Mouse (Mus musculus): ENCODE measurements at regions not wholly inside any gene's neighbourhood (a gene's known extent, or its start where the extent isn't known, plus 50 kb on each side); places are given as distances from the start of the nearest gene placed in this dataset.
A peak's percentile ranks its signal among the peaks of the same experiment; 100 is the strongest.

- no peak for DNase-seq (ENCODE audit: extremely low read depth, low read depth, low spot score)
These were observed 194.7 kb upstream of the Rfx3 start for GRCm38 (mm10) chr19:28205691-28206090.

GRCm38 (mm10) chr19:28203719-28204118 lies 192.8 kb upstream of the Rfx3 start:
- no peak for DNase-seq (ENCODE audit: extremely low read depth, low read depth, low spot score)

DNA sequence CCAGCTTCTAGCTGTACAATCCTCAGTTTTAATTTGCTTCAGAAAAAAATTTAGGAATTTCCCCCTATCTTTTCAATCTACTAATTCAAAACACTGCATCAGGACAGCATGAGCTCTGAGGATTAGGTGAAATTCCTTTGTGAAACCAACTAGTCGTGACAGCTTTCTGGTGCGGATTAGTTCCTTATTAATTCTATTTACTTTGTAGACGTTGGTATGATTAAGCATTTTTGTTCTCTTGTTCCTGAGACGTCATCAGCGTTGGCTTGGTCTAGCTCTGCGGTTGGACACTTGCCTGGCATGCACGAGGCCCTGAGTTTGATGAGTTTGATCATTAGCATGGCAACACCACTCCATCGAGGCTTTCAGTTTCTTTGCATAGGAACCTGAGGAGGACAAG lies 188.4 kb upstream of the Rfx3 start:
- DNase-seq (ENCODE audit: extremely low read depth, low read depth, low spot score): no peak

- no peak for DNase-seq (ENCODE audit: extremely low read depth, low read depth, low spot score)
These were observed 185.9 kb upstream of the Rfx3 start for GRCm38 (mm10) chr19:28196881-28197280.

- DNase-seq (ENCODE audit: extremely low read depth, low read depth, low spot score): no peak
These were observed 181.3 kb upstream of the Rfx3 start for GRCm38 (mm10) chr19:28192248-28192647.

DNA sequence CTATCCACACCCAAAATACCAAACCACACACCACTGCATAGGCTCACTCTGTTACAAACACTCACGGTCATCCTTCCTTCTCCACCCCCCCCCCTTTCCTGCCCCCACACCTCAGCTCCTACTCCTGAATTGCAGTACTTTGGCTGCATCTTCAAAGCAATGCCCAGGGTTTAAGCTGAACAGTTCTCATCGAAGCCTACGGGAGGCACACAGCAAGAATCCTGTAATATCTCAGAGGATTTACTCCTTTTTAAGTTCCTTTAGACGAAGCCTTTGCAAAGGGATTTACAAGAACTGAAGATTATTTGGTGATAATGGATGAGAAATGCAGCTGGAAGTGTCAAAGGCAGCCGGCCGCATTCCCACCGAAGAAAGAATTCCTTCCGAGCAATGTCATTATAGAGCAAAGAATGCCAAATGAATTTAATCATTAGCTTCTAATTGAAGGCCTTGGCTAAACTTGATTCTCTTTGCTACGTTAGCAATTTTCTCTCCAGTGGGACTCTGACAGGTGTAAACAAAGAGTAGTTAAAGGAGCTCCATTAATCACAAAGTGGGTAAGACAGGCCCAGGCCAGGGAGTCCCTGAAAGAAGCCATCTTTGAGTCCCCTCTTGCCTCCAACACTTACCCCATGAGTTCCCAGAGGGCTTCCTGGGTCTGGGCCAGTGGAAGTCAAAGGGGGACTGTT lies 180.6 kb upstream of the Rfx3 start:
- DNase-seq (ENCODE audit: extremely low read depth, low read depth, low spot score): no peak

- DNase-seq (ENCODE audit: extremely low read depth, low read depth, low spot score): no peak
These were observed 179.3 kb upstream of the Rfx3 start for GRCm38 (mm10) chr19:28190250-28190649.

DNA sequence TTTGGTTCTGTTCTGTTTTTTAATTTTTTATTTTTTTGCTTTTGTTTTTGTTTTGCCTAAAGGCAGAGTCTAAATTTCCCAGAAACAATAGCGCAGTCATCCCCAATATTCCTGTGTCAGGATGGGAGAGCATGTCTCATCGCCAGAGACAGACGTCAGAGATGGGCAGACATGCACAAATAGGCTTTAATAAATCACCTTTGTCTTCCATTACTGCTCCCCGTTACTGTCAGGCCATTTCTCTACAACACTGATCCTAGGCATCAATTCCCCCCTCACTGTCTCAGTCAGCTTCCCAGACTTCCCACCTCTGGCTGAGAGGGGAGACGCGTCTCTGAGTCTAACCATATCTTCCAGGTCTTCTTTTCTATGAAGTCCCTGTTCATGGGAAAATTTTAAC lies 177.4 kb upstream of the Rfx3 start:
- no peak for DNase-seq (ENCODE audit: extremely low read depth, low read depth, low spot score)

- no peak for DNase-seq (ENCODE audit: extremely low read depth, low read depth, low spot score)
These were observed 171.6 kb upstream of the Rfx3 start for GRCm38 (mm10) chr19:28182411-28183182.

GRCm38 (mm10) chr19:28181171-28181570 lies 170.2 kb upstream of the Rfx3 start:
- no peak for DNase-seq (ENCODE audit: extremely low read depth, low read depth, low spot score)

DNA sequence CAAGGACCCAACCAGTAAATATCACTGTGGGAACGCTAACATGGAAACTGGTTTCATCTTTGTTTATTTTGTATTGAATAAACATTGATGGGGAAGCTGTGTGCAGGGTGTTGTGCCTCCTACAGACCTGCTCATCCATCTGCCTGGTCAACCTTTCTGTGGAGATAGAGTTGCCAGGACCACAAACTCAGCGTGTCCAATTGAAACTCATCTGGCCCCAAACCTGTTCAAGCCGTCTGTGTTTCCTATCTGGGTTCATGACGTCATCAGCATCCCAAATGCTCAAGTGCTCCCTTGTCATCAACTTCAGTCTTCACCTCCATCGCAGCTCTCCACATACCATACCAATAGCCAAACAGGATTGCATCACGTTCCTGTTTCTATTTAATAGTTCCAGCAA lies 167.1 kb upstream of the Rfx3 start:
- no peak for DNase-seq (ENCODE audit: extremely low read depth, low read depth, low spot score)

DNA sequence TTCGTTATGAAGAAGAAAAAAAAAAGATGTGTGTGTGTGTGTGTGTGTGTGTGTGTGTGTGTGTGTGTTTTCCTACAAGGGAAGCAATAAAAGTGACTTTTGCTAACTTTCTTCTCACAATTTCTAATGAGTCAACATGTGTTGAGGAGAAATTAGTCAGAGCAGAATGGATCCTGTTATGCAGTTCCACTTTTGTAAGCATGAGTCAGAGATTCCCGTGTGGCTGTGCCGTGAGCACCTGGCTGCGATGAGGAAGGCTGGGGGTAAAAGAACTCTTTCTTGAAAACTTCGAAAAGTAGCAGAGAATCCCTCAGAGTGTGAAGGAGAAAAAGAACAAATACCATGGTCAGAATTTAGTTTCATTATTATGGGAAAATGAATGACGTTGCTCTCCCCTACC lies 165.9 kb upstream of the Rfx3 start:
- no peak for DNase-seq (ENCODE audit: extremely low read depth, low read depth, low spot score)

- DNase-seq (ENCODE audit: extremely low read depth, low read depth, low spot score): no peak
These were observed 161.0 kb upstream of the Rfx3 start for GRCm38 (mm10) chr19:28171836-28172534.

- peak; percentile 96 for DNase-seq (ENCODE audit: extremely low read depth, low read depth, low spot score)
These were observed 156.6 kb upstream of the Rfx3 start for GRCm38 (mm10) chr19:28167451-28168165.

- no peak for DNase-seq (ENCODE audit: extremely low read depth, low read depth, low spot score)
These were observed 155.7 kb upstream of the Rfx3 start for GRCm38 (mm10) chr19:28166626-28167025.

DNA sequence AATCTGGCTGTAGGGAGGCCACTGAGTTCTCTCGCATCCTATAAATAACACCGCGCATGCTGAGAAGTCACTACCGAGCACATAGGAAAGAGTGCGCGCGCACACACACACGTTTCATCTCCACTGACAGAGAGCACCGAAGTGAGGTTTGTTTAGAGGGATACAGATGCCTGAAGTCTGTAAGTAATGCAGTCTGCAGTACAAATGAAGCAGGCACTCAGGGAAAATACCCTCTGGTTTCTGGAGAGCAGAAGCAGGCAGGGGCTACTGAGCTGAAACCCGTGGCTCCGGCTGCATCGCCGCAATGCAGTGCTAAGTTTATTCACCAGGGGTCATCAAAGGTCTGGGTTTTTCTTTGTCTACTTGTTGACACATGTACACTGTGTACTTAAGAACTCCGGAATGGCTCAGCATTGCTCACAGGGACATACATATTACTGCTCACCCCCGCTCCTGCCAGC lies 155.0 kb upstream of the Rfx3 start:
- no peak for DNase-seq (ENCODE audit: extremely low read depth, low read depth, low spot score)

- DNase-seq (ENCODE audit: extremely low read depth, low read depth, low spot score): no peak
These were observed 152.2 kb upstream of the Rfx3 start for GRCm38 (mm10) chr19:28163195-28163594.

DNA sequence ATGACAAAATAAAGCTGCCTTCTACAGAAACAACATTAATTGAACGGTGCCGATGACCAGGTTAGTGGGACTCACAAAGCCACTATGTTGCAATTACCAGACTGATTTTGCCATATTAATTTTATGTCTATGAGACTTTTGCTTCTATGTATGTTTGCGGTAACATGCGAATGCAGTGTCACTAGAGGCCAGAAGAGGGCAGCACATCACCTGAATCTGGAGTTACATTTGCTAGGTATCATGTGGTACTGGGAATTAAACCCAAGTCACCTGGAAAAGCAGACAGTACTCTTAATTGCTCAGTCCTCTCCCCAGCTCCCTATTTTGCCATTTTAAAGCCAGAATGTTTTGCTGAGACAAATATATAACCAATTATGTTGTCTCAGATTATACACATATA lies 149.6 kb upstream of the Rfx3 start:
- no peak for DNase-seq (ENCODE audit: extremely low read depth, low read depth, low spot score)

DNA sequence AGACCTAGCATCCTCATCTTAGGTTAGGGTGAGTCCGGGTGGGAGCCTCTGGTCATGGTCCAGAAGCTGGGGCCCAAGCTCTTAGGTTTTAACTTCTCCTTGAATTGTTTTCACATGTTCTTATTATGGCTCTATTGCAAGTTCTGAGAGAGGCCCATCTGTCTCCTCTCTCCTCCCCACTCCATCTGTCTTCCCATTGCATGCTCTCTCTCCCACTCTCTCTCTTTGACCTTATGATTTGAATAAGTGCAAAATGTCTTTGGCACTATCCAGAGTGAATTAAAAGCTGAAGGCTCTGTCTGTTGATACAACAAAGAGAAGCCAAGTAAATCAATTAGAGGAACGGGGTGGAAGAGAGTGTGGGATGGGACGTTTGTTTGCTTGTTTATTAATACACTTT lies 146.2 kb upstream of the Rfx3 start:
- no peak for DNase-seq (ENCODE audit: extremely low read depth, low read depth, low spot score)

DNA sequence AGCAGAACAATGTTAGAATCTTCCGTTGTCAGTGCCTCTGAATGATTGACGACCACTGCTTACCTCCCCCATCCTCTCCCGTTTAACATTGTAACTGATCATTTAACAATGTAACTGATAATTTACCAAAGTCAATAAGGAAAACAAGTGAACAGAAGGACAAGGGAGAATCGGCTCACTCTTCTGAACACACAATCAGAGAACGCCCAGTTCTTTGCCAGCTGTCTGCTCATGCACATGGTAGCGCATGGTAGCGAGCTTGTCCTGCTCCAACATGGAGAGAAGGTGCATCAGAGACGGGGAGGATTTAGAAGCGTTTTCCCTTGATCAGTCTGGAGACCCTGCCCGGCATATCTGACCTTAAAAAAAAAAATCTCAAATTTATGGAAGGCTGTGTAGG lies 126.6 kb upstream of the Rfx3 start:
- DNase-seq (ENCODE audit: extremely low read depth, low read depth, low spot score): no peak

DNA sequence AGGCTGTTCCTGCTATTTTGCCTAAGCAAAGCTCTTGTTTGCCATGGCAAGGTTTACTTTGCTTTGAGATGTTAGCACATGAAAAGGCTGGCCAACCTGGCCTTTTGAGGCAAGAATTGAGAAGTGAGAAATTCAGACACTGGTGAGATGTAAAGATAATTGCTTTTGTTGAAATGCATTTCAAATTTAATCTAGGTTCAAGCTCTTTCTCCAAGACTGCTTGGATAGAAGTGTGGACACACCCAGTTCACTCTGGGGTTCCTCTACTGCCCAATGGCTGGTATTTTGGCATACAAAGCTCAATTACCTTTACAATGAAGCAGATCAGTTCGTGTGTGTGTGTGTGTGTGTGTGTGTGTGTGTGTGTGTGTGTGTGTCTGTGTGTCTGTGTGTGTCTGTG lies 123.8 kb upstream of the Rfx3 start:
- no peak for DNase-seq (ENCODE audit: extremely low read depth, low read depth, low spot score)
